Mouse (Mus musculus) cerebellum, adult 2 months (tissue): ENCODE measurements around the gene Zyg11b. TPM values are rescaled to one million over a fixed set of nuclear protein-coding genes. Genes with fewer than 3 reads are reported as not detected.

Experiments
- DNase-seq, 2 experiments: peaks; one replicate each; pipeline ENCODE4 v3.0.0; 2021
- H3K27ac ChIP-seq: fragments of 200-500 bp; 2 replicates; pipeline ENCODE4 v1.5.1; 2012; ENCODE audit warnings: low read length, control low read depth, inconsistent platforms; ENCODE audit not compliant: insufficient read depth
- H3K27me3 ChIP-seq: fragments of 200-500 bp; 2 replicates; pipeline ENCODE4 v1.6.1; 2012; ENCODE audit warnings: inconsistent platforms, mild to moderate bottlenecking, low read length, moderate library complexity; ENCODE audit not compliant: control insufficient read depth, insufficient read depth
- H3K4me1 ChIP-seq: fragments of 200-500 bp; 2 replicates; pipeline ENCODE4 v1.6.1; 2011; ENCODE audit warnings: low read length; ENCODE audit not compliant: control insufficient read depth, insufficient read depth
- H3K4me3 ChIP-seq: fragments of 200-500 bp; replicated peaks from 2 replicates; pipeline ENCODE3; 2011; ENCODE audit warnings: mild to moderate bottlenecking, low read depth, low read length, control low read depth; ENCODE audit not compliant: insufficient read depth
- CTCF ChIP-seq: fragments of 200-500 bp; IDR thresholded peaks from 2 replicates; pipeline ENCODE4 v1.5.1; 2011; ENCODE audit warnings: low read depth, mild to moderate bottlenecking, control low read depth, low read length, moderate library complexity, borderline replicate concordance; ENCODE audit not compliant: insufficient read depth
- POLR2A ChIP-seq: fragments of 200-500 bp; IDR thresholded peaks from 2 replicates; pipeline ENCODE4 v1.6.1; 2011; ENCODE audit warnings: low read length, control low read depth, borderline replicate concordance; ENCODE audit not compliant: insufficient read depth
- WGBS: fragments of 180-500 bp; shearing (Covaris S2); methylation state at CpG from one replicate; pipeline ENCODE4 v1.1.7; 2018; 5-methylcytosine and 5-hydroxymethylcytosine counted together
- polyA plus RNA-seq: library from polyadenylated mRNA; depleted of rRNA; stranded (reverse); fragments of >200 nt; gene quantifications from 2 replicates; pipeline ENCODE4 v1.2.3, GENCODE M21; 2012

The Zyg11b gene
- polyA plus RNA-seq, 1 experiment: 39.4 TPM

DNA sequence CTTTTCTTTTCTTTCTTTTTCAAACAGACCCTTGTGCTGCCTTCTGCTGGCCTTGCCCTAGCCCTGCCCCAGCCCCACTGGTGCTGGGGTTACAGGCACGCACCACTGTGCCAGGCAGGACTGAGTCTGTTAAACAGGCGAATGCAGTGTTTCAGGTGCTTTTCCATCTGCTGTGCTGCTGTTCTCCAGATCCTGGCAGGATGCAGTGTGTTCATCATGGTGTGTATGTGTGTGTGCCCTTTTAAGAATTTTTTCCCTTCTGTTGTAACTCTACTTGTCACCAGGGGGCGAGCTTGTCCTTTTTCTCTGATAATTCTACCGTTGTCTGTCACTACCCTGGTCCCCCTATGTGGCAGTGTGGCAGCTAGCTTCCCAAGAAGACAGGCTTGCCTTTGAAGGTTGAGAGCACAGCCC is 38.4 kb upstream of the Zyg11b start:
- no peaks in the 10 kb centered on the region for H3K27me3 ChIP-seq
- H3K27ac ChIP-seq: peak overlapping the region; percentile 13
- DNase-seq: peak; percentile 66 to 70
- peak; percentile 69 for TF ChIP-seq CTCF
- no peak for TF ChIP-seq POLR2A
- 6% methylated on average over 4 of the region's 4 CpGs for WGBS
- peaks cover 14% of the 10 kb centered on the region for H3K4me1 ChIP-seq
- H3K4me3 ChIP-seq: no peak overlapping the region

DNA sequence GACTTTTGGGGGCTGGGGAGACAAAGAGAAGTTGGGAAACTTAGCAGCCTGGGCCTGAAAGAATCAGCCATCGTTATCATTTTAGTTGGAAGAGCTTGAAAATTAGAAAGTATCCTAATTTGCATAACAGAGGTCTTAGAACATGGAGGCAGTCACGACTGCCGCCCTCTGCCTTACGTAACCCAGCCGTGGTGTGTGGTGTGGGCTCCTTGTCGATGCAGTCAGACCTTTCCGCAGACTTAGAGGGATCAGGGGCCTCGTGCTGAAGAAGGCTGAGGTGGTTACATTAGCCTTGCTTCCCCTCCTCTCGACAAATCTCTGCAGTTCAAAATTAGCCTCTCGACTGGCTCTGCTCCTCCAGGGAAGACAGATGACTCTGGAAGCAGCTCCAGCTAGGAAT is 37.9 kb upstream of the Zyg11b start:
- Histone ChIP-seq H3K4me1 (peaks cover 14% of the 10 kb centered on the region), H3K4me3 (no peak overlapping the region), H3K27me3 (no peaks in the 10 kb centered on the region), H3K27ac (peak overlapping the region; percentile 13)
- peak; percentile 20 to 37 for DNase-seq
- TF ChIP-seq POLR2A: no peak
- TF ChIP-seq CTCF: no peak
- WGBS: 49% methylated on average over 10 of the region's 10 CpGs

DNA sequence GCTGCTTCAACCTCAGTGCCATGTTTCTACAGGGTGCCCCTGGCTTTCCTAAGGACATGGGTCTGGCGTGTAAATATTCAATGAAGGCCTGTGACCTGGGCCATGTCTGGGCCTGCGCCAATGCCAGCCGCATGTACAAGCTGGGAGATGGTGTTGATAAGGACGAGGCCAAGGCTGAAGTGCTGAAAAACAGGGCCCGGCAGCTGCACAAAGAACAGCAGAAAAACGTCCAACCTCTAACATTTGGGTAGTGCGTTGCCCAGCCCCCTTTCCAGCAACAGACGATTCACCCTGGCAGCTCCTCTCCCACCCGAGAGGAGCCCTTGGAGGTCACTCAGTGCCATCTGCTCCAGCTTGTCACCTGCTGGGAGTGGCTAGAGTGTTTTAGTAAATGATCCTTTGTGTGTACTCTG is 37.4 kb upstream of the Zyg11b start:
- no peaks in the 10 kb centered on the region for H3K27me3 ChIP-seq
- TF ChIP-seq POLR2A (no peak), CTCF (no peak)
- WGBS: 18% methylated on average over 9 of the region's 9 CpGs
- H3K4me3 ChIP-seq: no peak overlapping the region
- H3K4me1 ChIP-seq: peaks cover 14% of the 10 kb centered on the region
- H3K27ac ChIP-seq: peak overlapping the region; percentile 8; the same call in 1 of the 2 replicates
- DNase-seq: peak; percentile 61 to 66

DNA sequence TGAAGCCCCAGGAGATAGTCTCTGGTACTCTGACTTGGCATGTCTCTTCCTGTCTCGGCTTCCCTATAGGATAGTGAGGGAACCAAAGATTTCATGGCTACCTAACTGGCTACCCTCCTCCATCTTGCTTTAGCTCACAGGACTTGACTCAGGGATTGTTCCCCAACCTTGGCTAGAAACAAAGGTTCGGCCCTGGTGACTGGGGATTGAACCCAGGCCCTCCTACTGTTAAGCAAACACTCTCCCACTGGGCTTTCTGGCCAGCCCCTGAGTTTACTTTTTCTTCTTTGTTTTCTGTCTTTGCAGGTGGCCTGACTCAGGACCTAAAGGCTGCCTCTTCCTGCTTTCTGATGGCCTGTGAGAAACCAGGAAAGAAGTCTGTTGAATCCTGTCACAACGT is 36.9 kb upstream of the Zyg11b start:
- TF ChIP-seq POLR2A (no peak), CTCF (no peak)
- no peaks in the 10 kb centered on the region for H3K27me3 ChIP-seq
- H3K4me1 ChIP-seq: peaks cover 14% of the 10 kb centered on the region
- 33% methylated on average over 3 of the region's 3 CpGs for WGBS
- H3K27ac ChIP-seq: peak overlapping the region; percentile 8; the same call in 1 of the 2 replicates
- DNase-seq: no peak
- no peak overlapping the region for H3K4me3 ChIP-seq

DNA sequence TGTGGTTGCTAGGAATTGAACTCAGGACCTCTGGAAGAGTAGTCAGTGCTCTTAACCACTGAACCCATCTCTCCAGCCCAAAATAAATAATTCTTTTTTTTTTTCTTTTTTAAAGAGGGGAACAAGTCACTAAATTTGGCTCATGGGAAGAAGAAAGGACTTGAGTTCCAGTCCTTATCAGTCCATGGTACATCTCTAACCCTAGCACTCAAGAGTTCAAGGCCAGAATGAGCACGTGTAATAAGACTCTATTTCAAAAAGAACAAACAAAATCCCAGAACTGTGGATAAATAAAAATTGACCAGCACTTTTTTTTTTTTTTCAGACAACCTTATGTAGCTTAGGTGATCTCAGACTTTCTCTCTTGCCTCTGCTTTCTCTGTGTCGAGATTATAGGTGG is 35.9 kb upstream of the Zyg11b start:
- Histone ChIP-seq H3K4me1 (peaks cover 14% of the 10 kb centered on the region), H3K27me3 (no peaks in the 10 kb centered on the region), H3K4me3 (no peak overlapping the region), H3K27ac (no peak overlapping the region)
- DNase-seq: no peak
- WGBS: 82% methylated on average over 2 of the region's 2 CpGs
- TF ChIP-seq POLR2A (no peak), CTCF (no peak)

DNA sequence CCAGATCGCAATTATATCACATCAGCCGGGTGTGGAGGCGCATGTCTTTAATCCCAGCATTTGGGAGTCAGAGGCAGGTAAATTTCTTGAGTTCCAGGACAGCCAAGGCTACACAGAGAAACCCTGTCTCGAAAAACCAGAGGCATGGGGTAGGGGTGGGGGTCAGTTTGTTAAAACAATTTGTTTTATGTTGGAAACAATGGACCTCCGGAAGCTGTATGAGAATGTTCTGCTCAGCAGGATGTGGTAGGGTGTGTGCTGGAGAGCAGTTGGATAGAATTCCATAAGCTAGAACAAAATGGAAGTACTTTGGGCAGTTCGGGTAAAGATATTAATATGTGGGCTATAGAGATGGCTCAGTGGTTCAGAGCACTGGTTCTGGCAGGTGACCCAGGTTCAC is 34.5 kb upstream of the Zyg11b start:
- no peaks in the 10 kb centered on the region for H3K27me3 ChIP-seq
- H3K27ac ChIP-seq: no peak overlapping the region
- TF ChIP-seq POLR2A (no peak), CTCF (no peak)
- 83% methylated on average over 6 of the region's 6 CpGs for WGBS
- no peak overlapping the region for H3K4me3 ChIP-seq
- no peak for DNase-seq
- peaks cover 14% of the 10 kb centered on the region for H3K4me1 ChIP-seq

DNA sequence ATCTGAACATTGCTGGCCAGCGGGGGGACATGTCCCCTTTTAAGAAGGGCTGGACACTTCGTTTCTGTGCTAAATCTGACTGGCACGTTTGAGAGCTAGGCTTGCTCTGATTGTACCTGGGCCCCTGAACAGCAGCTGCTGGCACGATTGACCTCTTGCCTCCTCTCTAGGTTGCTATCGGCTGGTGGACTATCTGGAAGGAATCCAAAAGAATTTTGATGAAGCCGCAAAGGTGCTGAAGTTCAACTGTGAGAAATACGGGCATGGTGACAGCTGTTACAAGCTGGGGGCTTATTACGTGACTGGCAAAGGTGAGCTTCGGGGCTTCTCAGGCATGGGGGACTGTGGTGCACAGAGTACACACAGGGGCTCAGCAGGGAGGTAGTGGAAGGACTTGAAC is 31.1 kb upstream of the Zyg11b start:
- Histone ChIP-seq H3K4me3 (no peak overlapping the region), H3K27ac (no peak overlapping the region), H3K27me3 (no peaks in the 10 kb centered on the region), H3K4me1 (no peaks in the 10 kb centered on the region; the same call in 1 of the 2 replicates)
- no peak for DNase-seq
- TF ChIP-seq POLR2A: no peak
- TF ChIP-seq CTCF: no peak
- 63% methylated on average over 9 of the region's 9 CpGs for WGBS

DNA sequence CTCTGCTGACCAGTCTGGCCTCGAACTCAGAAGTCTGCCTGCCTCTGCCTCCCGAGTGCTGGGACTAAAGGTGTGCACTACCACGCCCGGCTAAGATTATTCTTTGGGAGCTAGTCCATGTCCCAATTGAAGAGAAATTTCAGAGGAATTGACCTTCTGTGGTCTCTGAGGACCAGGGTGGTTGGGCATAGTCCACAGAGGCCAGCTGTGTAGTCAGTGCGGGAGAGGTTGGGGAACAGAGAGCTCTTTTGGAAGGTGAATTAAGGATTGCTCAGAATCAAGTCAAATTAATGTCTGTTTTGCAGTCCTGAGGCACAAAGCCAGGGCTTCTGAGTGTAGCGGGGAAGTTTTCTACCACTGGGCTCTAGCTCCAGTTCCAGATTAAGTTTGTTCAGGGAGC is 28.9 kb upstream of the Zyg11b start:
- H3K27me3 ChIP-seq: no peaks in the 10 kb centered on the region
- no peak overlapping the region for H3K4me3 ChIP-seq
- DNase-seq: no peak
- no peak overlapping the region for H3K27ac ChIP-seq
- WGBS: 90% methylated on average over 6 of the region's 6 CpGs
- no peaks in the 10 kb centered on the region; the same call in 1 of the 2 replicates for H3K4me1 ChIP-seq
- TF ChIP-seq POLR2A (no peak), CTCF (no peak)
